Mouse (Mus musculus) cortical plate, adult 2 months (tissue): Measurements from ENCODE around the gene Ifi27.

ENCODE experiments used
- CTCF ChIP-seq: fragments of 200-500 bp; IDR thresholded peaks from 2 replicates; pipeline ENCODE4 v1.5.1; 2011; ENCODE audit warnings: mild to moderate bottlenecking, control low read depth, low read length; ENCODE audit not compliant: insufficient read depth; ENCODE audit errors: extremely low read depth
- POLR2A ChIP-seq: fragments of 200-500 bp; IDR thresholded peaks from 2 replicates; pipeline ENCODE4 v1.6.1; 2011; ENCODE audit warnings: mild to moderate bottlenecking, low read length, control low read depth; ENCODE audit not compliant: insufficient read depth; ENCODE audit errors: extremely low read depth

DNA sequence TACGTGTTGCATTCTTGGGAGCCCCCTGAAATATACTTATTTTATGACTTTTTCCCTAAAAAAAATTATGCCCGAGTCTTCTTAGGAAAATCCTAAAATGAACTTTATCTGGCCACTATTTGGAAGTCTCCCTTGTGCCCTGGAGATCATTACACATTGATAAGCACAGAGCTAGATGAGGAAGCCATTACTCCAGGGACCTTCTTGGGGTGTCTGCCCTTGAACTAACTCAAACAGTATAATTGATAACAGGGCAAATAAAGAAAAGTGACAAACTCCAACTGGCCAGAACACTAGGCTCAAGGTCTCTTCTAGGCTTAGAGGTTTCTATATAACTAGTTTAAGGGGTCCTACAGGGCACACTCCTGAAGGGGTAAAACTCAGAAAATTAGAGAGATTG, 53.7 kb downstream of the Ifi27 start:
- TF ChIP-seq CTCF (no peak), POLR2A (no peak)
